Mouse (Mus musculus) regulatory T cell (primary cell): ENCODE results near the gene Slc5a1.

Experiments
- in situ Hi-C: fragments of 300-600 bp; cut with MboI, MseI; formaldehyde crosslinking; loops from one replicate; pipeline ENCODE4 v1.15.1; 2025; ENCODE audit warnings: high pct_unique_total_duplicates

Slc5a1 gene

GRCm38 (mm10) chr5:33147691-33148090, 43.7 kb downstream of the Slc5a1 start:
- in situ Hi-C loops = no loop called here

GRCm38 (mm10) chr5:33193567-33193966, 89.5 kb downstream of the Slc5a1 start:
- in situ Hi-C loops = no loop called here

- in situ Hi-C loops = no loop called here
Measured at GRCm38 (mm10) chr5:33195246-33195852, 91.3 kb downstream of the Slc5a1 start.

- in situ Hi-C loops = no loop called here
Measured at GRCm38 (mm10) chr5:33200071-33200470, 96.1 kb downstream of the Slc5a1 start.

GRCm38 (mm10) chr5:33201697-33202096, 97.7 kb downstream of the Slc5a1 start:
- in situ Hi-C loops = no loop called here

- in situ Hi-C loops = no loop called here
Measured at GRCm38 (mm10) chr5:33202516-33203170, 98.6 kb downstream of the Slc5a1 start.

GRCm38 (mm10) chr5:33203171-33203565, 99.1 kb downstream of the Slc5a1 start:
- in situ Hi-C loops = no loop called here

- in situ Hi-C loops = no loop called here
Measured at GRCm38 (mm10) chr5:33203691-33204242, 99.7 kb downstream of the Slc5a1 start.

GRCm38 (mm10) chr5:33204284-33204683, 100.3 kb downstream of the Slc5a1 start:
- in situ Hi-C loops = no loop called here

GRCm38 (mm10) chr5:33206328-33206727, 102.3 kb downstream of the Slc5a1 start:
- in situ Hi-C loops = no loop called here

GRCm38 (mm10) chr5:33207136-33207535, 103.1 kb downstream of the Slc5a1 start:
- in situ Hi-C loops = no loop called here

- in situ Hi-C loops = no loop called here
Measured at GRCm38 (mm10) chr5:33208533-33209245, 104.7 kb downstream of the Slc5a1 start.

GRCm38 (mm10) chr5:33210515-33210914, 106.5 kb downstream of the Slc5a1 start:
- in situ Hi-C loops = no loop called here

GRCm38 (mm10) chr5:33211254-33211653, 107.2 kb downstream of the Slc5a1 start:
- in situ Hi-C loops = no loop called here
